Mouse (Mus musculus) gastrocnemius, adult 18-20 months (tissue): ENCODE measurements around the gene Camk2n2. TPM values are rescaled to one million over a fixed set of nuclear protein-coding genes. Genes with fewer than 3 reads are reported as not detected.
A peak's percentile ranks its signal among the peaks of the same experiment; 100 is the strongest.
"Not testable (repeated sequence)": the region's sequence is repeated elsewhere in the genome, so short reads cannot be mapped to it uniquely, and the experiment has no call there.

Experiments used
- DNase-seq: peaks from one replicate; pipeline ENCODE4 v3.0.0; 2021; ENCODE audit warnings: low spot score
- long read RNA-seq, 2 experiments: library from polyadenylated mRNA; stranded (forward); transcript quantifications; one replicate each; pipeline ENCODE4 v2.0.0; 2021
- total RNA-seq, 2 experiments: library from RNA; stranded (reverse); gene quantifications; 2 replicates each; pipeline ENCODE4 v1.2.3; 2021

Gene Camk2n2
- total RNA-seq, result 1 to 10 TPM; 1.1 to 1.2 TPM
- long read RNA-seq, experiment 1, partial matches to known transcripts, result 0 of 1 reads
- long read RNA-seq, experiment 1, other reads (novel, unspliced or antisense), result 0 of 1 reads
- long read RNA-seq, experiment 2, result 0 reads

GRCm38 (mm10) chr16:20621191-20621990 lies at the start of gene Camk2n2:
Gene Camk2n2, minus strand, starts transcription at chr16:20621287.
- peak; percentile 59 for DNase-seq

GRCm38 (mm10) chr16:20670291-20670690 lies 49.2 kb upstream of the Camk2n2 start:
- DNase-seq, result no peak

DNA sequence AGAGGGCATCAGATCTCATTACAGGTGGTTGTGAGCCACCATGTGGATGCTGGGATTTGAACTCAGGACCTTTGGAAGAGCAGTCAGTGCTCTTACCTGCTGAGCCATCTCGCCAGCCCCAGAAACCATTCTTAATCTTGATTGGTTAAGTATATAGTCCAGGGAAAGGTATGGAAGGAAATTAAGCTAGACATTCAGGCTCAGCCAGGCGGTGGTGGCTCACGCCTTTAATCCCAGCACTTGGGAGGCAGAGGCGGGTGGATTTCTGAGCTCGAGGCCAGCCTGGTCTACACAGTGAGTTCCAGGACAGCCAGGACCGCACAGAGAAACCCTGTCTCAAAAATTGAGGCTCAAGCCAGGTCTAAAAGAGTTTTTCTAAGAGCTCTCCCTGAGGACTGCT lies 46.9 kb upstream of the Camk2n2 start, which contains the start of gene Eif4g1:
TSS of gene Eif4g1 (plus strand) at position 301 of the 400 bp plus-strand sequence.
- DNase-seq, result not testable (repeated sequence)

GRCm38 (mm10) chr16:20657661-20658060 lies 36.6 kb upstream of the Camk2n2 start:
- DNase-seq, result no peak

DNA sequence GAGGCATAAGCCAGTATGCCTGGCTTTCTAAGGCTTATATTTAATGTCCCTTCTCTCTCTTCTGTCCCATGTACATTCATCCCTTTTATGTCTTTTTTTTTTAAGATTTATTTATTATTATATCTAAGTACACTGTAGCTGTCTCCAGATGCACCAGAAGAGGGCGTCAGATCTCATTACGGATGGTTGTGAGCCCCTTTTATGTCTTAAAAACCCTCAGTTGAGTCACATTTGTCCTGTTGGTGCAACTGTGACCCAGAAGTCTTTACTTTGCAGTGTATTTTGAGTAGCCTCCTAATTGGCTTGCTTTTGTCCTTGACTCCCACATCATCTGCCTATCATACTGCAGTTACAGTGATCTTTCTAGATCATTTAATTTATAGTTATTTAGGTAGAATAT lies 32.2 kb upstream of the Camk2n2 start:
- no peak for DNase-seq

DNA sequence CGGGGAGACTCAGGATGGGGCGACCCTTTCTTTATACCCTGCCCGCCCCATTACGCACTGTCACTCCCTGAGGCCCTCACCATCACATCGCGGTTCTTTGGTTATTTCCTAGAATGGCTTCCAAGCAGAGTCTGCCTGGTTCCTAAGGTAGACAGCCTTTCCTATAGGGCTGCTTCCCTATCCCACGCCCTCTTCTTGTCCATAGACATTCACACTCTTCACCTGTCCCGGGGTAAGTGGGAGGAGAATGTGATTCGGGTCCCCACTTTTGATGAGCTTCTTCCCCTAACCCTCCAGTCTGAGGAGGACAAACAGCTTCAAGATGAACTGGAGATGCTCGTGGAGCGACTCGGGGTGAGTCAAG lies 30.8 kb upstream of the Camk2n2 start:
- DNase-seq, result no peak

GRCm38 (mm10) chr16:20651076-20651946 lies 30.2 kb upstream of the Camk2n2 start, which contains the start of gene Psmd2:
Gene Psmd2, plus strand, starts transcription at chr16:20651652.
- DNase-seq, result peak; percentile 97

DNA sequence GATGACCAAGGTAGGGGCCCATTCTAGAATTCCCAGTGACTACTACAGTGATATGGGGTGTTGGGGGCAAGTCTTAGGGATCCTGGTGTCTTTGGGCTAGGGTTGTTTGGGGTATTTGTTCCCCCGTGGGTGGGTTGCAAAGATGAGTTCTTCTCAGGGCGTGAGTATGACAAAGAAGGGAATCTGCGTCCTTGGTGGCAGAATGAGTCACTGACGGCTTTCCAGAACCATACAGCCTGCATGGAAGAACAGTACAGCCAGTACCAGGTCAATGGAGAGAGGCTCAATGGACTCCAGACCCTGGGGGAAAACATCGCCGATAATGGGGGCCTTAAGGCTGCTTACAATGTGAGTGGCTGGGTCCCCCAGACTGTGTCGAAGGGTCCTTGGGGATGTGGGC lies 22.8 kb upstream of the Camk2n2 start:
- DNase-seq, result no peak

- DNase-seq, result peak; percentile 68
Measured at GRCm38 (mm10) chr16:20642161-20642560, 21.1 kb upstream of the Camk2n2 start.

DNA sequence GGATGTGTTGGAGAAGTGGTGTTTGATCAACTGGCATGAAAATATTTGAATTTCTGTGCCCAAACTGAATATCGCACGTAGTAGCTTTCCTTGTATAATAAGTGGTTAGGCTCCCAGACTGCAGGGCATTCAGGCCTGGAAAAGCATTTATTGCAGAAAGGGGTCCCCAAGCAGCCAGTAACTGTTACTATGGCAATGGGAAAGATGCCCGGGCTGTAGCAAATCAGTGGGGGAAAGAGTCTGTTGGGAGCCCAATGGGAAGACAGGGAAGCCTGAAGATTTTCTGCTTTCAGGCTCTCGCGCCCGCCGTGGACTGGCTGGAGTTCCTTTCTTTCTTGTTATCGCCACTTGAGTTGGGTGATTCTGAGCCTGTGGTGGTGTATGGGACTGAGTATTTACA lies 17.3 kb upstream of the Camk2n2 start:
- no peak for DNase-seq

DNA sequence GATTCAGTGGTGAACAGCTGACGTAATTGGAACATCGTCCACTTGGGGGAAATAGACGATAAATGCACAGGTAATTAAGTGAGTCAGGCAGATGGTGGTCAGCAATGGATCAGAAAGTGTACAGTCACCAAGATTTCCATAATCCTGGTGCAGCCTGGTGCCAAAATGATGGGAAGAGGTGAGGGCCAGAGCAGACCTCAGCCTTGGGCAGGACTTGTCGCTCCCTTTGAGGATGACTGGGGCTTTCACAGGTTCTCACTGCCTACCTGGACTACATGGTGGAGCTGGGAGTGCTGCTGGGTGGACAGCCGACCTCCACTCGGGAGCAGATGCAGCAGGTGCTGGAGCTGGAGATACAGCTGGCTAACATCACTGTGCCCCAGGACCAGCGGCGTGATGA lies 16.3 kb upstream of the Camk2n2 start:
- DNase-seq, result no peak

DNA sequence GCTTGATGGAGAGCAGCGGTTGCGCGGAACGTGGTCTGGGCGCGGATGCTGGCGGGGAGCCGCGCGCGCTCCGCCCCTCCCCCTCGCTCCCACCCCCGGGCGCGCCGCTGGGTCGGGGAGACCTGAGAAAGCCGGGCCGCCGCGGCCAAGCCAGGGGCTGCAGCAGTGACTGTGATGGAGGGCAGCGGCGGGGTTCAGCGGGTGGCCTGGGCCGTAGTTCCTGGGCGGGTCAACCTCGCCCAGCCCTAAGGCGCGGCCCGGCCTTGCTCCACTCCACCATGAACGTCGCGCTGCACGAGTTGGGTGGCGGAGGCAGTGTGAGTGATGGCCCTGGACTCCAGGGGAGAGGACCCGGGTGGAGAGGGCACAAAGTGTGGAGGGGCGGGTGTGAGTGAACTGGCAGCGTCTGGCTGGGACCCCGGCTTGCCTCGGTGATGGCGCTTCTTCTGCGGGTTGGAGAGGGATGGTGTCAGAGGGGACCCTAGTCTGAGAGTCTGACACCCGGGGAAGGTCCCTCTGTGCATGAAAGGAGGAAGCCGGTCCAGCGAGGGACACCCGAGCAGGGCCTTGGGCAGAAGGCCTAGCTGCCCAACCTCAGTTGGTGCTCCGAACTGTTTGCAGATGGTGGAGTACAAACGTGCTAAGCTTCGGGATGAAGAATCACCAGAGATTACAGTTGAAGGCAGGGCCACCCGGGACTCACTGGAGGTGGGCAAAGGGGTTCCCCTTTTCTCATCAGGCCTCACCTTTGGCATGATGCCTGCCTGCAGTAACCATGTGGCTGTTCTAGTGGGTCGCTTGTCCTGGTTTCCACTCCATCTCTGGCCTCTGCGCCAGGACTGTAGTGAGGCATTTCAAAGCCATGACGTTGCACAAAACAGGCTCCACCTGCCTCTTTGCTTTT lies 8.9 kb upstream of the Camk2n2 start, which contains the start of gene Ece2:
TSS of gene Ece2 (plus strand) at position 98 of the 904 bp plus-strand sequence.
- no peak for DNase-seq

DNA sequence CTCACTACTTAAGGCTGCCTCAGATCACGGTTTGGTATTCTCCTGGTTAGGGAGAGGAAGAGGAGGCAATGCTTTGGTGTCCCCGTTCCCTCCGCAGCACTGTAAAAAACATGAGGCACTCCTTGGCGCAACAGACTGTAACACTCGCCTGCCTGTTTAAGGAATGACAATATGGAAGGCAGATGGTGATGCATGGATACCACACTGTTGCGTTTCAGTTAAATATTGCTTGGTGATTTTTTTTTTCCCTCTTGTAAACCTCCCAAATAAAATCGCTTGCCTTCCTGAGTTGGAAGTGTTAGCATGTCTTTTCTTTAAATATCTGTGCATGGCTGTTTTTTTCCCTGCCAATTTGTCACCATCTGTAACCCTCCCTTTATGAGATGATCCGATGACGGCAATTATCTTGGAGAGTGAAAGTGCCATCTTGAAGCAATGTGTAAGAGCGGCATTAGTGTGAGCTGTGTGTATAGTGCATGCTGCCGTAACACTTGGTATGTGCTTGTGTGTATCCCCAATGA lies 7.8 kb upstream of the Camk2n2 start:
- DNase-seq, result no peak

DNA sequence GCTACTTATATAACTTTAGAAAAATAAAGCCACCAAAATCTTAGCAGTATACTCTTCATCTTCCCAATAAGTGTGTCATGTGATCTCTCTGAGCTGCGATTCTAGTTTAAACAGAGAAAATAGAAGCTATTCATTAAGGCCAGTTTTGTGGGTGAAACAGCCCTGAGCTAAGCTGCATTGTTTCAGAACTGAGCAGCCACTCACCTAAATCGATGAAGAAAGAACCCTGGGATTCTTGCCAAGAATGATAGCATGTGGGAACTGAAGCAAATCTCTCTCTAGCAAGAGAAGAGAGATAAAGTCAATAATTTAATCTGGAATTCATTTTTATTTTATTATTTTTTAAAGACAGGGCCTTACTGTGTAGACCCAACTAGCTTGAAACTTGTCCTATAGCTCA lies 2.1 kb upstream of the Camk2n2 start:
- DNase-seq, result no peak

DNA sequence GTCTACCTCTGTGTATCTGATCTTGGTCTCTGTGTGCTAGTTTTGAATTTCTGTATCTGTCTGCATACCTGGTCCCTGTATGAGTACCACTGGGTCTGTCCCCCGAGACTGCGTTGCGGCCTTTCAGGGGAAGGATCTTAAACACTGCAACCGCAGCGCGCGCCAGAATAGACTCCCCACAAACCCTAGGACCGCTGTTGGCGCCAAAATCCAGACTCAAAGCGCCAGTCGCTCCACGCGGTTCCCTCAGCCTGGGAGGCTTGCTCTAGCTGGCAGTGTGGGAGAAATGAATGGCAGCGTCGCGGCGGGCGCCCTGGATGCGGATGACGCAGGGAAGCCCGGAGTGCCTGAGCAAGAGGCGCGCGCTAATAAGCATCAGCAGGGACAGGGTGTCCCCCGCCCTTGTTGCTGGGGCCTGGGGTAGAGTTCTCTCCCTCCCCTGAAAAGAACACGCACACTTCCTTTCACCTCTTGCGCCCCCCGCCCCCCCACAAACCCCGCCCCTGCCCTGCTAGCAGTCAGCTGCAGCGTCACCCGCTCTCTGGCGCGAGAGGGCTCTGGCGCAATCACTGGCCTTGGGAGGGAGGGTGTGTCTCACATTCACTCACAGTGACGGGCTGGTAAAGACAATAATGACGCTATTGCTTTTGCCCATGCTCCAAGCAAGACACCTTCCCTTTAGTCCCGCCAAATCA lies 1.1 kb upstream of the Camk2n2 start:
- DNase-seq, result peak; percentile 59

DNA sequence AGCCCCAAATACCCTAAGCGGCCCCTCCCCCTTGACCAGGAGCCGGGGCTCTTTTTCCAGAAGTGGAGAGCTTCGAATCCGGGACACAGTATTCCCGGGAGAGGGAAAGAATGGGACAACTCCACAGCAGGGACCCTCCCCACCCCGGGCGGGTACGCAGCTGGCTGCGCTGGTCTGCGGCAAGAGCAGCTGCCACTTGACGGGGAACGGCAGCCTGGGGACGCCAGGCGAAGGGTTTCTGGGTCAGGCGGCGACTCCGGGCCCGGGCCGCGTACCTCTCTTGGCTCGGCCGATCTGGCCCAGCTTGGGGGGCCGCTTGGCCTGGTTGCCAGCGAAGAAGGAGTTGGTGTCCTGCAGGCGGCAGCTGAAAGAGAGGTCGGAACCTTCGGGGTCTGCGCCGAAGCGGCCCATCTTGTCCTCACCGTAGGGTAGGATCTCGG lies 316 bp downstream of the Camk2n2 start:
- DNase-seq, result no peak

GRCm38 (mm10) chr16:20620399-20620735 lies 720 bp downstream of the Camk2n2 start:
- no peak for DNase-seq

DNA sequence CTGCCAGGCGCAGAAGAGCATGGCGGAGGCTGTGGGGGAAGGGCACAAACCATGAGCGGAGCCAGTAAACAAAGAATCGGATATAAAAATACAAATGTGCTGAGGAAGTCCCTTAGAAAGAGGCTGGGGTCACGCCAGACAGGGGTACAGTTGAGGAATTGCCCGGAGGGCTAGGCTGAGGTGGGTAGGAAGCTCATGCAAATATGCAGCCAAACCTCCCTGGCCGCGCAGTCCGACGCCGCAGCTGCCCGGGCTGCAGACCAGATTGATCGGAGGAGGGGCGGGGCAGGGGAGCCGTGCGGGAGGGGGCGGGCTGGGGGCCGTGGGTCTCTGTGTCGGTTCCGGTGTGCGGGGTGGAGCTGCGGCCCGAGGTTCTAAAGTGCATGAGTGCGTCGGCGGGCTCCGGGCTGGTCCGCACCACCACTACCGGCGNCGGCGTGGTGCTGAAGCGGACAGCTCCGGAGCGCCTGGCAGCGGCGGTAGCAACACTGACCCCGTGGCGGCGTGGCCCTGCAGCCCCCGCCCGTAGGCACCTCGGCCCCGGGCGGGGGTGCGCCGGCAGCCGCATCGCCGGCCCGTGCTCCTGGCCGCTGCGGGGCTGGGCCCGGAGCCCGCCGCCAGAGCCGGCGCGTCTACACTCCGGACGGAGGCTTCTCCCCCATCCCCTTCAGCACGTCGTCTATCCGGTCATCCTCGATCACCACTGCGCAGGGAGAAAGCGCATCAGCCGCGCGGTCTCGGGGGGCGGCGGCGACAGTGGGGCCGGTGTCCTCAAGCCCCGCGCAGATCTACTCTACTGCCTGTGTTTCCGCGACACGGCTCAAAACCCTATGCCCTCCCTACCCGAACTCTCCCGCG lies 1.3 kb downstream of the Camk2n2 start:
- no peak for DNase-seq
